Mouse (Mus musculus) ES-E14 (cell line): ENCODE results near the gene Stox2.

Experiments
- HCFC1 ChIP-seq: IDR thresholded peaks from 2 replicates; pipeline ENCODE4 v1.6.1; 2012; ENCODE audit warnings: low read length, inconsistent platforms, borderline replicate concordance; ENCODE audit not compliant: insufficient read depth
- MAFK ChIP-seq: IDR thresholded peaks from 2 replicates; pipeline ENCODE4 v1.6.1; 2014; ENCODE audit warnings: mild to moderate bottlenecking, low read depth, low read length, inconsistent platforms; ENCODE audit not compliant: insufficient read depth

DNA sequence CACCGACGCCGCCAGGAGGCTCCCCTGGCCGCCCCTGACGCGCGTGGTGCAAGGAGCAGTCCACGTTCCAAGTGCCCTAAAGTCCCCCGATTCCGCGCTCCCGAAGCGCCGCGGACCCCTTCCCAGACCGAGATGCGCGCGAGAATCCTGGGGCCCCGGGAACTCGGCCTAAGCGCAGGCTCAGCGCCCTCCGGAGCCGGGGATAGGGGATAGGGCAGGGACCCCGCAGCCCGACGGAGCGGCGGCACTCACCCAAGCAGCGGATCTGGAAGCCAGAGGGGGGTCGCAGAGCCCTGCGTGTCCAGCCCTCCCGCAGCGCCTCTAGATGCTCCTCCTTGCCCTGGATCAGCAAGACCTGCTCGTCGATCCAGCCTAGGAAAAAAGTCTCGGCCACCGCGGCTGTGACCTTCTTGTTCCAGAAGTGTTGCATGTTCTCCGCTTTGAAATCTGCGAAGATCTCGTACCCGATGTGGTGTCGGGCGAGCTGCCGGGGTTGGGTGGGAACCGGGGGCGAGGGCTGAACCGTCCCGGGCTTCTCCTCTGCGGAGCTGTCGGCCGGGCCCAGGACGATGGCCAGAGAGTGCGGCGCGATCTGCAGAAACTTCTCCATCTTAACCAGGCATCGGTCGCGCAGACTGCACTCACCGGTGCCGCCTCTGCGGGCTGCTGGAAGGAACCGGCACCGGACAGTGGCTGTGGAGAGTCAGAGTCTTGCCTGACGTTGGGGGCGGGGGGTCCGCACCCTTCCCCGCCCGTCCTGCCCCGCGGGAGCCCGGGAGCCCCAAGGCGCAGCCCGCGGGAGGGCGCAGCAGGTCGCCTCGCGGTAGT, 33.3 kb downstream of the Stox2 start:
- TF ChIP-seq MAFK (no peak), HCFC1 (no peak)
